Mouse (Mus musculus): ENCODE measurements around the gene Hs1bp3. TPM values are rescaled to one million over a fixed set of nuclear protein-coding genes. Genes with fewer than 3 reads are reported as not detected.

The Hs1bp3 gene
- polyA plus RNA-seq, 1 experiment from 2014 or later = 7.8 TPM

- Histone ChIP-seq H3K4me2 (ENCODE audit: low read depth, low read length, severe bottlenecking) (no peak overlapping the region), H3K9ac (ENCODE audit: low read length) (no peak overlapping the region), H3K4me1 (replicated peaks; ENCODE audit: control insufficient read depth, insufficient read depth, low read length) (no peaks in the 10 kb centered on the region; the same call in 1 of the 2 replicates), H3K36me3 (ENCODE audit: control insufficient read depth, insufficient read depth, low read length) (no peaks in the 10 kb centered on the region), H3K9me3 (ENCODE audit: control insufficient read depth, low read length) (no peaks in the 10 kb centered on the region), H3K4me3 (ENCODE audit: low read depth, low read length) (no peak overlapping the region), H3K27me3 (ENCODE audit: control insufficient read depth, insufficient read depth, low read length) (no peaks in the 10 kb centered on the region), H3K27ac (ENCODE audit: low read depth, low read length) (no peak overlapping the region)
- no peak for DNase-seq (ENCODE audit: low spot score)
- 93% methylated on average over 17 of the region's 17 CpGs for WGBS
- no peak for ATAC-seq (replicated peaks; ENCODE audit: low FRiP score)
Observed at GRCm38 (mm10) chr12:8325943-8326522, 12.8 kb downstream of the Hs1bp3 start.

GRCm38 (mm10) chr12:8326825-8327674 is 13.8 kb downstream of the Hs1bp3 start:
- ATAC-seq (replicated peaks; ENCODE audit: low FRiP score) (peak; percentile 94), DNase-seq (ENCODE audit: low spot score) (peak; percentile 98)
- 29% methylated on average over 17 of the region's 17 CpGs for WGBS
- Histone ChIP-seq H3K27ac (ENCODE audit: low read depth, low read length) (peak overlapping the region; percentile 1; the same call in 1 of the 2 replicates), H3K4me2 (ENCODE audit: low read depth, low read length, severe bottlenecking) (no peak overlapping the region), H3K9ac (ENCODE audit: low read length) (peak overlapping the region; percentile 61), H3K9me3 (ENCODE audit: control insufficient read depth, low read length) (no peaks in the 10 kb centered on the region), H3K36me3 (ENCODE audit: control insufficient read depth, insufficient read depth, low read length) (no peaks in the 10 kb centered on the region), H3K4me1 (replicated peaks; ENCODE audit: control insufficient read depth, insufficient read depth, low read length) (no peaks in the 10 kb centered on the region; the same call in 1 of the 2 replicates), H3K27me3 (ENCODE audit: control insufficient read depth, insufficient read depth, low read length) (no peaks in the 10 kb centered on the region), H3K4me3 (ENCODE audit: low read depth, low read length) (no peak overlapping the region)

GRCm38 (mm10) chr12:8327675-8328053 is 14.4 kb downstream of the Hs1bp3 start:
- H3K9me3 ChIP-seq (ENCODE audit: control insufficient read depth, low read length) = no peaks in the 10 kb centered on the region
- DNase-seq (ENCODE audit: low spot score) (no peak), ATAC-seq (replicated peaks; ENCODE audit: low FRiP score) (no peak)
- H3K36me3 ChIP-seq (ENCODE audit: control insufficient read depth, insufficient read depth, low read length) = no peaks in the 10 kb centered on the region
- no peak overlapping the region for H3K4me3 ChIP-seq (ENCODE audit: low read depth, low read length)
- peak overlapping the region; percentile 61 for H3K9ac ChIP-seq (ENCODE audit: low read length)
- H3K4me2 ChIP-seq (ENCODE audit: low read depth, low read length, severe bottlenecking) = no peak overlapping the region
- no peaks in the 10 kb centered on the region; the same call in 1 of the 2 replicates for H3K4me1 ChIP-seq (replicated peaks; ENCODE audit: control insufficient read depth, insufficient read depth, low read length)
- WGBS = 62% methylated on average over 1 of the region's 1 CpGs
- peak overlapping the region; percentile 1; the same call in 1 of the 2 replicates for H3K27ac ChIP-seq (ENCODE audit: low read depth, low read length)
- no peaks in the 10 kb centered on the region for H3K27me3 ChIP-seq (ENCODE audit: control insufficient read depth, insufficient read depth, low read length)

- Histone ChIP-seq H3K27ac (ENCODE audit: low read depth, low read length) (no peak overlapping the region), H3K4me2 (ENCODE audit: low read depth, low read length, severe bottlenecking) (no peak overlapping the region), H3K9ac (ENCODE audit: low read length) (no peak overlapping the region), H3K27me3 (ENCODE audit: control insufficient read depth, insufficient read depth, low read length) (no peaks in the 10 kb centered on the region), H3K36me3 (ENCODE audit: control insufficient read depth, insufficient read depth, low read length) (no peaks in the 10 kb centered on the region), H3K4me3 (ENCODE audit: low read depth, low read length) (no peak overlapping the region), H3K4me1 (replicated peaks; ENCODE audit: control insufficient read depth, insufficient read depth, low read length) (no peaks in the 10 kb centered on the region; the same call in 1 of the 2 replicates), H3K9me3 (ENCODE audit: control insufficient read depth, low read length) (no peaks in the 10 kb centered on the region)
- ATAC-seq (replicated peaks; ENCODE audit: low FRiP score) (no peak), DNase-seq (ENCODE audit: low spot score) (no peak)
- 89% methylated on average over 7 of the region's 7 CpGs for WGBS
Observed at GRCm38 (mm10) chr12:8329236-8329635, 16.0 kb downstream of the Hs1bp3 start.

- Histone ChIP-seq H3K4me2 (ENCODE audit: low read depth, low read length, severe bottlenecking) (no peak overlapping the region), H3K4me3 (ENCODE audit: low read depth, low read length) (no peak overlapping the region), H3K9me3 (ENCODE audit: control insufficient read depth, low read length) (no peaks in the 10 kb centered on the region), H3K9ac (ENCODE audit: low read length) (no peak overlapping the region), H3K36me3 (ENCODE audit: control insufficient read depth, insufficient read depth, low read length) (no peaks in the 10 kb centered on the region), H3K27ac (ENCODE audit: low read depth, low read length) (no peak overlapping the region), H3K27me3 (ENCODE audit: control insufficient read depth, insufficient read depth, low read length) (no peaks in the 10 kb centered on the region), H3K4me1 (replicated peaks; ENCODE audit: control insufficient read depth, insufficient read depth, low read length) (no peaks in the 10 kb centered on the region; the same call in 1 of the 2 replicates)
- ATAC-seq (replicated peaks; ENCODE audit: low FRiP score) (no peak), DNase-seq (ENCODE audit: low spot score) (no peak)
- 77% methylated on average over 14 of the region's 14 CpGs for WGBS
Observed at GRCm38 (mm10) chr12:8331489-8332173, 18.4 kb downstream of the Hs1bp3 start.

- Histone ChIP-seq H3K4me3 (ENCODE audit: low read depth, low read length) (no peak overlapping the region), H3K27ac (ENCODE audit: low read depth, low read length) (no peak overlapping the region), H3K4me1 (replicated peaks; ENCODE audit: control insufficient read depth, insufficient read depth, low read length) (no peaks in the 10 kb centered on the region; the same call in 1 of the 2 replicates), H3K4me2 (ENCODE audit: low read depth, low read length, severe bottlenecking) (no peak overlapping the region), H3K9ac (ENCODE audit: low read length) (no peak overlapping the region), H3K36me3 (ENCODE audit: control insufficient read depth, insufficient read depth, low read length) (no peaks in the 10 kb centered on the region), H3K9me3 (ENCODE audit: control insufficient read depth, low read length) (no peaks in the 10 kb centered on the region), H3K27me3 (ENCODE audit: control insufficient read depth, insufficient read depth, low read length) (no peaks in the 10 kb centered on the region)
- WGBS = 70% methylated on average over 5 of the region's 5 CpGs
- DNase-seq (ENCODE audit: low spot score) (no peak), ATAC-seq (replicated peaks; ENCODE audit: low FRiP score) (no peak)
Observed at GRCm38 (mm10) chr12:8332174-8332542, 18.9 kb downstream of the Hs1bp3 start.

- H3K4me3 ChIP-seq (ENCODE audit: low read depth, low read length) = no peak overlapping the region
- H3K4me2 ChIP-seq (ENCODE audit: low read depth, low read length, severe bottlenecking) = no peak overlapping the region
- H3K36me3 ChIP-seq (ENCODE audit: control insufficient read depth, insufficient read depth, low read length) = no peaks in the 10 kb centered on the region
- no peaks in the 10 kb centered on the region for H3K27me3 ChIP-seq (ENCODE audit: control insufficient read depth, insufficient read depth, low read length)
- no peaks in the 10 kb centered on the region for H3K9me3 ChIP-seq (ENCODE audit: control insufficient read depth, low read length)
- no peaks in the 10 kb centered on the region for H3K4me1 ChIP-seq (replicated peaks; ENCODE audit: control insufficient read depth, insufficient read depth, low read length)
- no peak overlapping the region for H3K27ac ChIP-seq (ENCODE audit: low read depth, low read length)
- ATAC-seq (replicated peaks; ENCODE audit: low FRiP score) = no peak
- WGBS = 87% methylated on average over 8 of the region's 8 CpGs
- no peak for DNase-seq (ENCODE audit: low spot score)
- H3K9ac ChIP-seq (ENCODE audit: low read length) = no peak overlapping the region
Observed at GRCm38 (mm10) chr12:8333617-8334016, 20.4 kb downstream of the Hs1bp3 start.

GRCm38 (mm10) chr12:8334261-8334660 is 21.0 kb downstream of the Hs1bp3 start:
- WGBS = 85% methylated on average over 4 of the region's 4 CpGs
- H3K4me2 ChIP-seq (ENCODE audit: low read depth, low read length, severe bottlenecking) = no peak overlapping the region
- no peak overlapping the region for H3K27ac ChIP-seq (ENCODE audit: low read depth, low read length)
- H3K9ac ChIP-seq (ENCODE audit: low read length) = no peak overlapping the region
- no peaks in the 10 kb centered on the region for H3K27me3 ChIP-seq (ENCODE audit: control insufficient read depth, insufficient read depth, low read length)
- ATAC-seq (replicated peaks; ENCODE audit: low FRiP score) (no peak), DNase-seq (ENCODE audit: low spot score) (no peak)
- H3K4me3 ChIP-seq (ENCODE audit: low read depth, low read length) = no peak overlapping the region
- H3K4me1 ChIP-seq (replicated peaks; ENCODE audit: control insufficient read depth, insufficient read depth, low read length) = no peaks in the 10 kb centered on the region; the same call in 1 of the 2 replicates
- H3K36me3 ChIP-seq (ENCODE audit: control insufficient read depth, insufficient read depth, low read length) = no peaks in the 10 kb centered on the region
- no peaks in the 10 kb centered on the region for H3K9me3 ChIP-seq (ENCODE audit: control insufficient read depth, low read length)
